Mouse (Mus musculus) olfactory bulb, adult 2 months (tissue): ENCODE measurements at regions not wholly inside any gene's neighbourhood (a gene's known extent, or its start where the extent isn't known, plus 50 kb on each side); places are given as distances from the start of the nearest gene placed in this dataset.

Experiments
- CTCF ChIP-seq: fragments of 200-500 bp; IDR thresholded peaks from 2 replicates; pipeline ENCODE4 v1.5.1; 2012; ENCODE audit warnings: low read depth, mild to moderate bottlenecking, low read length, moderate library complexity; ENCODE audit not compliant: insufficient read depth
- POLR2A ChIP-seq: fragments of 200-500 bp; IDR thresholded peaks from 2 replicates; pipeline ENCODE4 v1.6.1; 2012; ENCODE audit warnings: mild to moderate bottlenecking, low read depth, low read length, moderate library complexity; ENCODE audit not compliant: insufficient read depth

DNA sequence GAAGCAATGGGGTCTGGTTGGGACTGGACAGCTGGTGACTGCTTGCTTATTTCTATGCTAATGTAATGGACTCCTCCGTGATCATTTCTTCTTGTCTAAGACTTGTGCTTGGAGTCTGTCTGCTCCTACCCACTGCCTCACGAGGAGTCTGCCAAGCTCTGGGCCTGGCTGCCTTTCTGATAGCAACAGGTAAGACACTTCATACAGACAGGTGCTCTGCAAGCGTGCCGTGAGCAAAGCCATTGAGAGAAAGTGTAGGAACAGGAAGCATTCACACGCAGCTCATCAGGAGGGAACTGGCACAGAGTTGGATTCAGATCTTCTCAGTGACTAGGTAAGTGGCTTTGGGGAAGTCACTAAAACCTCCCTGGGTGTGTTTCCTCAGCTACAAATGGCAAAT is 57.6 kb upstream of the 2410004P03Rik start:
- TF ChIP-seq CTCF (no peak), POLR2A (no peak)
